Mouse (Mus musculus): ENCODE measurements around the gene Ano6. TPM values are rescaled to one million over a fixed set of nuclear protein-coding genes. Genes with fewer than 3 reads are reported as not detected.
A peak's percentile ranks its signal among the peaks of the same experiment; 100 is the strongest.

Gene Ano6
- polyA plus RNA-seq, 1 experiment, result 104 TPM

- WGBS, result 98% methylated on average over 16 of the region's 16 CpGs
- peaks cover 90% of the 10 kb centered on the region for H3K36me3 ChIP-seq (ENCODE audit: control insufficient read depth, insufficient read depth, low read length)
- no peak for TF ChIP-seq POLR2A (IDR thresholded peaks at IDR 0.05; ENCODE audit: control insufficient read depth, extremely low read depth, insufficient read depth, low read length, poor library complexity)
- no peak for TF ChIP-seq CTCF (IDR thresholded peaks at IDR 0.05; ENCODE audit: borderline replicate concordance, control insufficient read depth, extremely low read depth, insufficient read depth, low read length, poor library complexity)
Observed at GRCm38 (mm10) chr15:95967516-95968196, 177.0 kb downstream of the Ano6 start.

GRCm38 (mm10) chr15:95969596-95969995, 179.0 kb downstream of the Ano6 start:
- no peak for DNase-seq
- no peak overlapping the region for H3K27ac ChIP-seq (ENCODE audit: control insufficient read depth, insufficient read depth, low read length)
- H3K4me1 ChIP-seq (replicated peaks; ENCODE audit: control insufficient read depth, insufficient read depth, low read length), result no peaks in the 10 kb centered on the region
- no peaks in the 10 kb centered on the region for H3K27me3 ChIP-seq (ENCODE audit: control insufficient read depth, insufficient read depth, low read length)
- peaks cover 91% of the 10 kb centered on the region for H3K36me3 ChIP-seq (ENCODE audit: control insufficient read depth, insufficient read depth, low read length)
- 99% methylated on average over 6 of the region's 6 CpGs for WGBS
- H3K4me3 ChIP-seq (ENCODE audit: control insufficient read depth, insufficient read depth, low read length), result no peak overlapping the region
- no peak for TF ChIP-seq POLR2A (IDR thresholded peaks at IDR 0.05; ENCODE audit: control insufficient read depth, extremely low read depth, insufficient read depth, low read length, poor library complexity)
- TF ChIP-seq CTCF (IDR thresholded peaks at IDR 0.05; ENCODE audit: borderline replicate concordance, control insufficient read depth, extremely low read depth, insufficient read depth, low read length, poor library complexity), result no peak

More at GRCm38 (mm10) chr15:95967516-95968196, 177.0 kb downstream of the Ano6 start:
- Histone ChIP-seq H3K4me1 (replicated peaks; ENCODE audit: control insufficient read depth, insufficient read depth, low read length) (no peaks in the 10 kb centered on the region), H3K27me3 (ENCODE audit: control insufficient read depth, insufficient read depth, low read length) (no peaks in the 10 kb centered on the region), H3K4me3 (ENCODE audit: control insufficient read depth, insufficient read depth, low read length) (no peak overlapping the region), H3K27ac (ENCODE audit: control insufficient read depth, insufficient read depth, low read length) (no peak overlapping the region)
- no peak for DNase-seq

- DNase-seq, result no peak
- no peaks in the 10 kb centered on the region for H3K27me3 ChIP-seq (ENCODE audit: control insufficient read depth, insufficient read depth, low read length)
- H3K4me3 ChIP-seq (ENCODE audit: control insufficient read depth, insufficient read depth, low read length), result no peak overlapping the region
- H3K36me3 ChIP-seq (ENCODE audit: control insufficient read depth, insufficient read depth, low read length), result peaks cover 89% of the 10 kb centered on the region
- no peak for TF ChIP-seq POLR2A (IDR thresholded peaks at IDR 0.05; ENCODE audit: control insufficient read depth, extremely low read depth, insufficient read depth, low read length, poor library complexity)
- no peak for TF ChIP-seq CTCF (IDR thresholded peaks at IDR 0.05; ENCODE audit: borderline replicate concordance, control insufficient read depth, extremely low read depth, insufficient read depth, low read length, poor library complexity)
- no peak overlapping the region for H3K27ac ChIP-seq (ENCODE audit: control insufficient read depth, insufficient read depth, low read length)
- H3K4me1 ChIP-seq (replicated peaks; ENCODE audit: control insufficient read depth, insufficient read depth, low read length), result no peaks in the 10 kb centered on the region
- 92% methylated on average over 5 of the region's 5 CpGs for WGBS
Observed at GRCm38 (mm10) chr15:95970176-95970575, 179.5 kb downstream of the Ano6 start.

- H3K4me3 ChIP-seq (ENCODE audit: control insufficient read depth, insufficient read depth, low read length), result no peak overlapping the region
- peaks cover 88% of the 10 kb centered on the region for H3K36me3 ChIP-seq (ENCODE audit: control insufficient read depth, insufficient read depth, low read length)
- no peak for TF ChIP-seq POLR2A (IDR thresholded peaks at IDR 0.05; ENCODE audit: control insufficient read depth, extremely low read depth, insufficient read depth, low read length, poor library complexity)
- TF ChIP-seq CTCF (IDR thresholded peaks at IDR 0.05; ENCODE audit: borderline replicate concordance, control insufficient read depth, extremely low read depth, insufficient read depth, low read length, poor library complexity), result no peak
- H3K27ac ChIP-seq (ENCODE audit: control insufficient read depth, insufficient read depth, low read length), result no peak overlapping the region
- 94% methylated on average over 7 of the region's 7 CpGs for WGBS
- H3K4me1 ChIP-seq (replicated peaks; ENCODE audit: control insufficient read depth, insufficient read depth, low read length), result no peaks in the 10 kb centered on the region
- no peak for DNase-seq
- H3K27me3 ChIP-seq (ENCODE audit: control insufficient read depth, insufficient read depth, low read length), result no peaks in the 10 kb centered on the region
Observed at GRCm38 (mm10) chr15:95970691-95971090, 180.0 kb downstream of the Ano6 start.

- H3K4me3 ChIP-seq (ENCODE audit: control insufficient read depth, insufficient read depth, low read length), result no peak overlapping the region
- no peak overlapping the region for H3K27ac ChIP-seq (ENCODE audit: control insufficient read depth, insufficient read depth, low read length)
- DNase-seq, result no peak
- no peak for TF ChIP-seq POLR2A (IDR thresholded peaks at IDR 0.05; ENCODE audit: control insufficient read depth, extremely low read depth, insufficient read depth, low read length, poor library complexity)
- peak; percentile 51; the same call in 1 of the 2 replicates for TF ChIP-seq CTCF (IDR thresholded peaks at IDR 0.05; ENCODE audit: borderline replicate concordance, control insufficient read depth, extremely low read depth, insufficient read depth, low read length, poor library complexity)
- 97% methylated on average over 8 of the region's 8 CpGs for WGBS
- H3K36me3 ChIP-seq (ENCODE audit: control insufficient read depth, insufficient read depth, low read length), result peaks cover 82% of the 10 kb centered on the region
- no peaks in the 10 kb centered on the region for H3K4me1 ChIP-seq (replicated peaks; ENCODE audit: control insufficient read depth, insufficient read depth, low read length)
- H3K27me3 ChIP-seq (ENCODE audit: control insufficient read depth, insufficient read depth, low read length), result no peaks in the 10 kb centered on the region
Observed at GRCm38 (mm10) chr15:95971302-95971701, 180.7 kb downstream of the Ano6 start.

- no peak for DNase-seq
- Histone ChIP-seq H3K36me3 (ENCODE audit: control insufficient read depth, insufficient read depth, low read length) (peaks cover 75% of the 10 kb centered on the region), H3K27ac (ENCODE audit: control insufficient read depth, insufficient read depth, low read length) (no peak overlapping the region), H3K4me3 (ENCODE audit: control insufficient read depth, insufficient read depth, low read length) (no peak overlapping the region), H3K27me3 (ENCODE audit: control insufficient read depth, insufficient read depth, low read length) (no peaks in the 10 kb centered on the region), H3K4me1 (replicated peaks; ENCODE audit: control insufficient read depth, insufficient read depth, low read length) (0 out of 2 replicates have a peak, but pooled peaks cover 1% of the 10 kb centered on the region)
- 98% methylated on average over 15 of the region's 15 CpGs for WGBS
- TF ChIP-seq POLR2A (IDR thresholded peaks at IDR 0.05; ENCODE audit: control insufficient read depth, extremely low read depth, insufficient read depth, low read length, poor library complexity) (no peak), CTCF (IDR thresholded peaks at IDR 0.05; ENCODE audit: borderline replicate concordance, control insufficient read depth, extremely low read depth, insufficient read depth, low read length, poor library complexity) (no peak)
Observed at GRCm38 (mm10) chr15:95972156-95972555, 181.5 kb downstream of the Ano6 start.

All from thymus, adult 2 months (tissue).